ENCODE assay signal across 14 mouse cellular contexts in the genomic region with DNA sequence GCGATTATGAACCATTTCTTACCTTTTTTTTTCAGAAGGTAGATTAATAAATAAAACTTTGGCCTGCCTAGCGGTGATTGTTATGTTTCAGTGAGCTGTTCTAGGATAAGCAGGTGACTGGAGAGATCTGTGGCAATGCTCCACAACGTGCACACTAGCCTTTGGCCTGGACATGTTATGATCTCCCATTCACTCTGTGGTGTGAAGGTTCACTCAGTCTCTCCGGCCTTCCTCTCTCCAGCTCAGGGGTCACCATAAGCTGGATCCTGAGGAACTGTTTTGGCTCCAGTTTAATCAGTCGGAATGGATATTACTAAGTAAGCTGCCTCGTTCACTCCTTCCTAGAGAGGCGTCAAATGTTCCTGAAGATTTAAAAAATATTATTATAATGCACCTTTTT.
DNase-seq lines count a peak whose midpoint lies in the region; ATAC-seq lines count a peak whose summit lies in the region.
"Had no signal": no experiment of that assay in that cellular context is flagged by ENCODE, and none has a peak within 500 bp of the region (broad histone marks: within the 10 kb centered on the region; RNA-seq: fewer than 3 reads in every experiment).

No protein-coding gene starts in this region.

- no peaks in the 10 kb centered on the region for H3K9me3 ChIP-seq in heart, embryonic 14.5 days (ENCODE audit: control insufficient read depth, low read length)
- H3K9me3 ChIP-seq in kidney, embryonic 15.5 days (replicated peaks): no peaks in the 10 kb centered on the region
- H3K9me3 ChIP-seq in hindbrain, embryonic 14.5 days (ENCODE audit: control insufficient read depth, low read length): no peaks in the 10 kb centered on the region
- H3K9me3 ChIP-seq: embryonic facial prominence, embryonic 15.5 days; liver, embryonic 13.5 days; midbrain, embryonic 13.5 days had no signal

- DNase-seq in cerebellum, adult 9-10 months: peak; percentile 55
- no peak for DNase-seq in heart, adult 9 months (ENCODE audit: low spot score in 2 of 2)
- peak; percentile 65 to 66 for DNase-seq in kidney, postnatal 36 days
- no peak for DNase-seq in hindbrain, embryonic 14.5 days (ENCODE audit: low spot score)
- no peak for DNase-seq in gastrocnemius, postnatal 25 days
- DNase-seq: adrenal gland, adult 2 months; liver, embryonic 13.5 days; thymus, adult 18-20 months had no signal

- WGBS in heart, embryonic 14.5 days: 90% methylated on average over 7 of the region's 7 CpGs
- 89% methylated on average over 7 of the region's 7 CpGs for WGBS in kidney, embryonic 15.5 days
- WGBS in hindbrain, embryonic 14.5 days: 80% methylated on average over 7 of the region's 7 CpGs

- H3K4me1 ChIP-seq in heart, embryonic 14.5 days (ENCODE audit: control insufficient read depth in 2 of 2, insufficient read depth in 2 of 2, low read length in 2 of 2): peaks cover 10 to 40% of the 10 kb centered on the region in 2 experiments
- H3K4me1 ChIP-seq in kidney, embryonic 15.5 days: no peaks in the 10 kb centered on the region
- peaks cover 28% of the 10 kb centered on the region for H3K4me1 ChIP-seq in hindbrain, embryonic 14.5 days (replicated peaks; ENCODE audit: control insufficient read depth, insufficient read depth, low read length)

- no peak overlapping the region for H3K4me3 ChIP-seq in heart, embryonic 14.5 days (ENCODE audit: control insufficient read depth in 1 of 2, insufficient read depth in 1 of 2, low read depth in 1 of 2, low read length in 2 of 2)
- no peak overlapping the region for H3K4me3 ChIP-seq in kidney, embryonic 15.5 days (replicated peaks)
- no peak overlapping the region for H3K4me3 ChIP-seq in hindbrain, embryonic 14.5 days (replicated peaks; ENCODE audit: low read length)
- H3K4me3 ChIP-seq: embryonic facial prominence, embryonic 15.5 days; liver, embryonic 13.5 days; midbrain, embryonic 13.5 days had no signal

- ATAC-seq in cerebellum, adult (ENCODE audit: insufficient number of reproducible peaks, low FRiP score, low TSS enrichment): no peak
- peak; percentile 23; the same call in 1 of the 2 replicates for ATAC-seq in heart, embryonic 14.5 days (ENCODE audit: insufficient number of reproducible peaks, insufficient read depth, low FRiP score, low read depth)
- no peak for ATAC-seq in kidney, embryonic 15.5 days (replicated peaks; ENCODE audit: low FRiP score)
- ATAC-seq in hindbrain, embryonic 14.5 days (ENCODE audit: low FRiP score): no peak
- ATAC-seq: midbrain, embryonic 13.5 days had no signal

- H3K27me3 ChIP-seq in heart, embryonic 14.5 days (ENCODE audit: control insufficient read depth, insufficient read depth, low read length): no peaks in the 10 kb centered on the region
- H3K27me3 ChIP-seq in kidney, embryonic 15.5 days: no peaks in the 10 kb centered on the region
- H3K27me3 ChIP-seq in hindbrain, embryonic 14.5 days (ENCODE audit: control insufficient read depth, insufficient read depth, low read length): no peaks in the 10 kb centered on the region
- H3K27me3 ChIP-seq: embryonic facial prominence, embryonic 15.5 days; liver, embryonic 13.5 days; midbrain, embryonic 13.5 days had no signal

- no peak overlapping the region for H3K27ac ChIP-seq in heart, embryonic 14.5 days (replicated peaks in 1 of 2; ENCODE audit: control insufficient read depth in 1 of 2, insufficient read depth in 1 of 2, low read depth in 2 of 2, low read length in 2 of 2)
- H3K27ac ChIP-seq in kidney, embryonic 15.5 days: no peak overlapping the region
- peak overlapping the region; percentile 74 for H3K27ac ChIP-seq in hindbrain, embryonic 14.5 days
- H3K27ac ChIP-seq: embryonic facial prominence, embryonic 15.5 days; liver, embryonic 13.5 days; macrophage had no signal

- peaks cover 9% of the 10 kb centered on the region; the same call in 1 of the 2 replicates for H3K36me3 ChIP-seq in heart, embryonic 14.5 days (ENCODE audit: control insufficient read depth, insufficient read depth, low read length)
- H3K36me3 ChIP-seq in kidney, embryonic 15.5 days: no peaks in the 10 kb centered on the region
- H3K36me3 ChIP-seq in hindbrain, embryonic 14.5 days (replicated peaks; ENCODE audit: control insufficient read depth, insufficient read depth): no peaks in the 10 kb centered on the region
- H3K36me3 ChIP-seq: embryonic facial prominence, embryonic 15.5 days; liver, embryonic 13.5 days; midbrain, embryonic 13.5 days had no signal

- no peak overlapping the region for H3K4me2 ChIP-seq in heart, embryonic 14.5 days (ENCODE audit: low read length)
- H3K4me2 ChIP-seq in kidney, embryonic 15.5 days: no peak overlapping the region
- no peak overlapping the region for H3K4me2 ChIP-seq in hindbrain, embryonic 14.5 days (replicated peaks)
- H3K4me2 ChIP-seq: embryonic facial prominence, embryonic 15.5 days; liver, embryonic 13.5 days; midbrain, embryonic 13.5 days had no signal

- H3K9ac ChIP-seq in heart, embryonic 14.5 days (ENCODE audit: low read length): no peak overlapping the region
- H3K9ac ChIP-seq in kidney, embryonic 15.5 days: no peak overlapping the region
- no peak overlapping the region for H3K9ac ChIP-seq in hindbrain, embryonic 14.5 days
- H3K9ac ChIP-seq: embryonic facial prominence, embryonic 15.5 days; liver, embryonic 13.5 days; midbrain, embryonic 13.5 days had no signal

Comparison
In these comparisons a context has a peak if more than half of its experiments do, and no peak if none do; other contexts are left out.
1. DNase-seq: peak in cerebellum, adult 9-10 months (single experiment) and kidney, postnatal 36 days (2 of 2); none in heart, adult 9 months (0 of 2), hindbrain, embryonic 14.5 days (single experiment) and gastrocnemius, postnatal 25 days (single experiment).